Mouse (Mus musculus) CD4-positive, CD25-positive, alpha-beta regulatory T cell, adult 2 months (primary cell): ENCODE measurements around the gene Ank.
A peak's percentile ranks its signal among the peaks of the same experiment; 100 is the strongest.

Experiments
- DNase-seq: peaks from one replicate; pipeline ENCODE4 v3.0.0-alpha.2; 2012; ENCODE audit warnings: low read depth, low spot score

Ank gene

GRCm38 (mm10) chr15:27598786-27599385 is 132.4 kb downstream of the Ank start:
- no peak for DNase-seq

- DNase-seq, result no peak
Observed at GRCm38 (mm10) chr15:27600524-27600923, 134.0 kb downstream of the Ank start.

GRCm38 (mm10) chr15:27604558-27604957 is 138.1 kb downstream of the Ank start:
- DNase-seq, result no peak

DNA sequence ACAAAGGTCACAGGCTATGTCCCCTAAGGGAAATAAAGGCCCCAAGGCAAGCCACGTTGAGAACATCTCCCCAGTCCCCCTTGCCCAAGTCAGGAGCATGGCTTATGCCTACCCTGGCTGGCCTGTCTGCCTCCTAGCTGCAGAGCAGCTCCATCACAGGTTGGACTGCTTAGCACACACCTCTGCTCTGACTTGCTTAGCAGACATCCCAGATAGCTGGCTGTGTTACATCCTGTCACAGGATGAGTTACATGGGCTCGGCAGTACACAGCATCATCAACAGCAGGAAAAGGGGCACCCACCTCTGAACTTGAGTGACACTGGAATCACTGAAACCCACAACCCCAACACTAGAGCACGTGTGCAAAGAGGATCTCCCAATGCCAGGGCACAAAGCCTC is 138.8 kb downstream of the Ank start:
- peak; percentile 41 for DNase-seq

GRCm38 (mm10) chr15:27609554-27609953 is 143.1 kb downstream of the Ank start:
- DNase-seq, result no peak

GRCm38 (mm10) chr15:27612533-27613221 is 146.2 kb downstream of the Ank start:
- peak; percentile 88 for DNase-seq

DNA sequence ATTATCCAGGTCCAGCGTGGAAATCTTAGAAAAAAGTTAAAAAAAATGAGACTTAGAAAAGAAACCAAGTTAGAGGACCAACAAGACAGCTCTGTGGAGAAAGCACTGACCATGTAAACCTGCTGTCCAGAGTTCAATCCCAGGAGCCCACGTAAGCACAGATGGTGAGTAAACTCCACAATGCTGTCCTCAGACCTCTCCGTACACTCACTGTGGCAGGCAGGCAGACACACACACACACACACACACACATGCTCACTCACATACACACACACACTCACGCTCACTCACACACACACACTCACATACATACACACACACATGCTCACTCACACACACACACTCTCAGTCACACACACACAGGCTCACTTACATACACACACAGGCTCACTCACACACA is 146.8 kb downstream of the Ank start:
- DNase-seq, result no peak

- no peak for DNase-seq
Observed at GRCm38 (mm10) chr15:27616159-27616558, 149.7 kb downstream of the Ank start.

- no peak for DNase-seq
Observed at GRCm38 (mm10) chr15:27617227-27617626, 150.8 kb downstream of the Ank start.

DNA sequence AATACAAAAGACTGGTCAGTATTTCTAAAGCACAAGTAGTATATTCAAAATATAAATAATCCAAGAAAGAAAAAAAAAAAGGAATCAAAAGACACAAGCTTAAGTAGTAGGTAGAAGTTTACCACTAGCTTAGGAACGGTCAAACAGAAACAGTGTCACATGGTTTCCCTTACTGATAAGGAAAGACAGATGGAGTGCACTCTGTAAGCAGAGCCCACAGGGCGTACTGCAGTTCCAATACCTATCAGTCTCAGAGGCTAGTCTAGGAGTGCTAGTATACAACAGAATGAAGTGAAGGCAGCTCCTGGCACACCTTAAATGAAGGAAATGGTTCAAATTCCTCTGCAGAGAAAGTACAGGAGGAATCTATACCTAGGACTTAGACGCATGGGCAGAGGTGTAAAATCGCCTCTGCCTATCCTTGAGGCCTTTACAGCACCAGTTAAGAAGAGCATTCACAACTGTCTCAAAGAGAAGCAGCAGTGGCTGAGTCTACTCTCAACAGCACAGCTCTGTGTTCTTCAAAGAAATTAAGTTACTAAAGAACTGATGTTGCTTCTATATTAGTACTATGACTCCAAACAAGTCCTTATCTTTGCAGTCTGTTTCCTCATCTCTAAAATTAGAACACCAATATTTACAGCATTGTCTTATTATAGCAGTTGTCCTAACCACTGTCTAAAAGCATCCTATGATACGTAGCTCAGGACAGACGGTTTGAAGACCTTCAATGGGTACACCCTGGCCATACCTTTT is 152.5 kb downstream of the Ank start:
- DNase-seq, result no peak

DNA sequence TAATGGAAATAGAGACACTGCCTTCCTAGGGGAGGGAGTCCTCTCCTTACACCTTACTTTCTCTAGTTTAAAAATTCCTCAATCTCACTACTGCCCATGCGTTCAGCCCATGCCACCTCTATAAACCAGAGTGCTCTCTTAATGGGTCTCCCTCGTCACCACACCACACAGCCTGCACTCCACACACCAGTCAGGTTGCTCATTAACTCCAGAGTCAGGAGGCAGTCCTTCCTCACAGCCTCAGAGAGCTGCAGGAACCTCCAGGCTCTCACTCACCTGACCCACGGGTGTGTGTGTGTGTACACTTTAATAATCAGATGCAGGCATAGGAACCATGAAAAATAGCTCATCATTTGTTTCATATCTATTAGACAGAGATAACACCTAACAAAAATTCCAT is 153.2 kb downstream of the Ank start:
- no peak for DNase-seq

GRCm38 (mm10) chr15:27620475-27621185 is 154.2 kb downstream of the Ank start:
- no peak for DNase-seq

DNA sequence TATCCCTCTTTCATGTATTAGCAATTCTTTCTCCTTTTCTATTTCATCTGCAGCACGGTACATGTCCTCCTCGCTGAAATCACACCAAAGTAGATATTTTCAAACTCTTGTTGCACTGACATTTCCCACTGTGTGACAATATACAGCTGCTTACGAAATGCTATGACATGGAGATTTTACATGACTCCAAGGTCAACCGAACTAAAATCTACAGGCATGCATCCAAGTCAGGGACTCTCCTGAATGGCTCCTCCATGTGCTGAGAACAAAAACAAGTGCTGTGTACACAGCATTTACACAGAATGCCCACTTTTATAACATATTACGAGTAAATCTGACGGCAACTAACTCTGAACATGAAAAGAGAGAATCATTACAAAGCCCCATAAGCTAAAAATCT is 156.8 kb downstream of the Ank start:
- no peak for DNase-seq

DNA sequence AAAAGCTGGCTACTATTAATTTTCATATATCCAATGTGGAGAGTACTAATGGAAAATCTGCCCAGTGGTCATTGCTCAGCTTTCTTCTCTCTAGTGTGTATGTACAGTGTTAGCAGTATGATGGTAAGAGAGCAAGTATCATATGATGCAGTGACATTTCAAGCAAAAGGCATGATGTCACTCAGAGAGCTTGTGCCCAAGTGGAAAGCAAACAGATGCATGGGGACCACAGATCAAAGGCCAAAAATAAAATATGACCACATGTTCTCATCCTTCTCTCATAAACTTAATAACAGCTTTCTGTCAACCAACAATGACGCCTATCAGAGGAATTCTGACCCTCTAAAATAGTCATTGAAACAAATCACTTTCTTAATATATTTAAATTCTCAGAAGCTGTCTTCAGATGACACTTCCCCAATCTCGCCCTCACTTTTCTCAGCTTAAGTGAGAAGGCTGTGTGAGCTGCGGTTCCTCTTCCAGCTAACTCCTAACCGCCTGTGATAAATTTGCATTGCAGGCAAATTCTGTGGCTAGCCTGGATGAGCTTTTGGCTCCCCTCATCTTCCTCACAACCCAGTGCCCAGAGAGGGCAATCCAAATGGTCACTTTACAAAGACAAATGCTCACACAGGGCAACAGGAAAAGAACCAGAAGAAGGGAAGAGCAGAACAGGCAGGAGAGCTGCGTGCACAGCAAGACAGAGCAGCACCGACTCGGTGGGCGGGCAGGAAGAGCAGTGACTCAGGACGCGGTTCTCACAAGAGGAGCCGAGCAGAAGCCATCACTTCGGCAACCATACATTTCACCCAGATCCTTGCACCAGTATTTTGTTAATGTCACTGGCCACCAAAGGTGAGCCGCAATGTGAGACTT is 158.8 kb downstream of the Ank start:
- DNase-seq, result peak; percentile 53

- no peak for DNase-seq
Observed at GRCm38 (mm10) chr15:27625890-27626255, 159.4 kb downstream of the Ank start.

GRCm38 (mm10) chr15:27626314-27626713 is 159.8 kb downstream of the Ank start:
- no peak for DNase-seq

DNA sequence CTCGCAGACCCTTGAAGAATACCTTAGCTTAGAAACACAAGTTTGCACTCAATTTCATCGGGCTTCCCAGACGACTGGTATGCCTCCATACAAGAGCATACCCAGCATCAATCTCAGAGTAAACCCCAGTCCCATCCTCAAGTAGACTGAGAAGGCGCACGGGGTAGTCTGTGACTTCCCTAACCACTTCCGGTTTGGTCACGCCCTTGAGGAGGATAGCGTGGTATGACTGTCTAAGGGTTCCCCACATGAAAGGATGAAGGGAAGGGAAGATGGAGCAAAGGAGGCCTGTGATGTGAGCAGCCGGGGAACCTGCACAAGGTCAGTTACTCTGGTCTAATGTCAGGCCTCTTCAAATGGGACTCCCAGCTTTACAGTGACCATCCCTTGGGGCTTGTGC is 161.3 kb downstream of the Ank start:
- DNase-seq, result peak; percentile 84

GRCm38 (mm10) chr15:27629046-27629445 is 162.6 kb downstream of the Ank start:
- peak; percentile 17 for DNase-seq

DNA sequence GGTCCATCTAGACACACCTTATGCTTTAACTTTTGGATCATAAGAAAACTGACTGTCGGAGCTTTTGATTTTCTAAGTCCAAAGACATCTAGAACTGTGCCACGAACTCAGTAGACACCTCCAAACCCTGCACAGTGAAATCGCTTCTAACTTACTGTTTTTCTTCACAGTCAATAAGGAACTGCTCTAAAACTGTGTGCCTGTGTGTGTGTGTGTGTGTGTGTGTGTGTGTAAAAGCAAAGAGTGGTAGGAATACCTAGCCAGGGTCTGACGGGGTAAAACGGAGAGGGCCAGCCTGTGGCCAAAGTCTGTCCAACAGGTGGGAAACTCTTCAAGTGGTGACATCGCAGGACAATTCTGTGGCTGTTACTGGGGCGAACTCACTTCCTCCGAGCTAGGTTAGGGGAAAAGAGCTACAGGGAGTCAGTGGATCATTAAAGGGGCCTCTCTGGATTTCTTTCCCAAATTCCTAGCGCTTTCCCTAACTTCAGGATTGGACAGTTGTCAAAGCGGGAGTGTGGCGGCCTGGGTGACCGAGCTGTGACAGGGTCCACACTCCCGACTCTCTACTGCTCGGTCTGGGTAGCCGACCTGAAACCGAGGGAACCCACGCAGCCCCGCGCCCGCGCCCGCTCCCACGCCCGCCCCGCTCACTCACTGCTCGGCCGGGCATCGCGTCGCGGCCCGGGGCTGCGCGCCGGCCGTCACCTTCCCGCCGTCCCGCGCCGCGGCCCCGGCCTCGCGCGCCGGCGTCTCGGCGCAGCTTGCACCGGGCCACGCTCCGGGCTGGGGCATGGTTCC is 163.5 kb downstream of the Ank start:
- DNase-seq, result peak; percentile 40

- peak; percentile 98 for DNase-seq
Observed at GRCm38 (mm10) chr15:27630601-27631383, 164.3 kb downstream of the Ank start, which contains the start of gene Otulin. TSS of gene Otulin (minus strand) at chr15:27630693.
